Mouse (Mus musculus): Measurements from ENCODE around the gene Psmb6.

- TF ChIP-seq POLR2A (IDR thresholded peaks at IDR 0.05; ENCODE audit: low read depth, low read length) (no peak), CTCF (conservative IDR thresholded peaks at IDR 0.05; ENCODE audit: insufficient read depth, insufficient read length, low read depth, low read length) (peak; percentile 30)
These were observed 25.3 kb upstream of the Psmb6 start for GRCm38 (mm10) chr11:70499566-70500475.
